Mouse (Mus musculus) CH12.LX (cell line): ENCODE results near the gene Mcts1. TPM values are rescaled to one million over a fixed set of nuclear protein-coding genes. Genes with fewer than 3 reads are reported as not detected.
A peak's percentile ranks its signal among the peaks of the same experiment; 100 is the strongest.

Source experiments
- DNase-seq: peaks from one replicate; pipeline ENCODE4 v3.0.0-alpha.2; 2013; ENCODE audit errors: extremely low read depth
- H3K27ac ChIP-seq: 2 replicates; pipeline ENCODE4 v1.5.1; 2012; ENCODE audit warnings: low read depth, mild to moderate bottlenecking, control low read depth, moderate library complexity; ENCODE audit not compliant: insufficient read depth
- H3K27me3 ChIP-seq: replicated peaks from 2 replicates; pipeline ENCODE3; 2012; ENCODE audit warnings: inconsistent platforms
- H3K36me3 ChIP-seq, 2 experiments: replicated peaks in 1 of 2; 2 replicates each; pipeline versions ENCODE3 to v1.6.1; 2012; ENCODE audit warnings: inconsistent platforms in 1 of 2, low read length in 1 of 2, mild to moderate bottlenecking in 1 of 2, mixed read lengths in 1 of 2, moderate library complexity in 1 of 2; ENCODE audit not compliant: control insufficient read depth in 1 of 2, insufficient read depth in 1 of 2
- H3K4me1 ChIP-seq, 2 experiments: 2 replicates each; pipeline ENCODE4 v1.6.1; 2012; ENCODE audit warnings: inconsistent platforms in 1 of 2, moderate library complexity in 1 of 2; ENCODE audit not compliant: insufficient read depth in 2 of 2, control insufficient read depth in 1 of 2
- H3K4me2 ChIP-seq: 2 replicates; pipeline ENCODE4 v1.6.1; 2012; ENCODE audit warnings: low read depth, mild to moderate bottlenecking, control low read depth; ENCODE audit not compliant: poor library complexity, insufficient read depth, severe bottlenecking
- H3K4me3 ChIP-seq, 3 experiments: fragments of 150-350 bp in 1 of 3; sonication (generic) in 1 of 3; replicated peaks in 1 of 3; 2 replicates each; pipeline versions ENCODE3 to v1.5.1; 2011 to 2012; ENCODE audit warnings: low read depth in 2 of 3, low read length in 2 of 3, mild to moderate bottlenecking in 2 of 3, moderate library complexity in 2 of 3, control low read depth in 1 of 3, improper control_type of control experiment in 1 of 3, inconsistent platforms in 1 of 3, mixed read lengths in 1 of 3; ENCODE audit not compliant: poor library complexity in 1 of 3
- H3K79me2 ChIP-seq: replicated peaks from 2 replicates; pipeline ENCODE4 v1.6.1; 2012; ENCODE audit warnings: mild to moderate bottlenecking, moderate library complexity; ENCODE audit not compliant: control insufficient read depth, poor library complexity, insufficient read depth, severe bottlenecking; ENCODE audit errors: extremely low read depth
- H3K9ac ChIP-seq: 2 replicates; pipeline ENCODE4 v1.6.1; 2012; ENCODE audit warnings: low read depth, mild to moderate bottlenecking, control low read depth, moderate library complexity; ENCODE audit not compliant: insufficient read depth
- H3K9me3 ChIP-seq: replicated peaks from 2 replicates; pipeline ENCODE3; 2012; ENCODE audit warnings: low read length, inconsistent platforms, mixed read lengths
- CHD1 ChIP-seq: IDR thresholded peaks from 2 replicates; pipeline ENCODE4 v1.6.1; 2012; ENCODE audit warnings: low read depth, low read length, improper control_type of control experiment, inconsistent platforms
- CTCF ChIP-seq, 2 experiments: IDR thresholded peaks in 1 of 2; conservative IDR thresholded peaks in 1 of 2; 2 replicates each; pipeline ENCODE4 v1.5.1; 2011 to 2012; ENCODE audit warnings: low read depth in 2 of 2, low read length in 2 of 2, improper control_type of control experiment in 1 of 2, inconsistent platforms in 1 of 2, mild to moderate bottlenecking in 1 of 2, moderate library complexity in 1 of 2
- E2F4 ChIP-seq: IDR thresholded peaks from 2 replicates; pipeline ENCODE4 v1.6.1; 2011; ENCODE audit warnings: low read depth, low read length, improper control_type of control experiment; ENCODE audit not compliant: insufficient replicate concordance
- ETS1 ChIP-seq: conservative IDR thresholded peaks from 2 replicates; pipeline ENCODE4 v1.6.1; 2012; ENCODE audit warnings: low read depth, mild to moderate bottlenecking, inconsistent platforms, low read length, improper control_type of control experiment, moderate library complexity
- KAT2A ChIP-seq: IDR thresholded peaks from 2 replicates; pipeline ENCODE4 v1.6.1; 2012; ENCODE audit warnings: low read length, improper control_type of control experiment, inconsistent platforms; ENCODE audit not compliant: insufficient replicate concordance
- MAX ChIP-seq: IDR thresholded peaks from 2 replicates; pipeline ENCODE4 v1.6.1; 2011; ENCODE audit warnings: low read length, improper control_type of control experiment
- PAX5 ChIP-seq: IDR thresholded peaks from 2 replicates; pipeline ENCODE4 v1.6.1; 2012; ENCODE audit warnings: low read length, inconsistent platforms, mixed read lengths
- RAD21 ChIP-seq: IDR thresholded peaks from 2 replicates; pipeline ENCODE4 v1.6.1; 2011; ENCODE audit warnings: low read depth, mild to moderate bottlenecking, low read length, improper control_type of control experiment, moderate library complexity
- RCOR1 ChIP-seq: conservative IDR thresholded peaks from 2 replicates; pipeline ENCODE4 v1.6.1; 2012; ENCODE audit warnings: low read depth, mild to moderate bottlenecking, inconsistent platforms, low read length, improper control_type of control experiment
- SMC3 ChIP-seq: IDR thresholded peaks from 2 replicates; pipeline ENCODE4 v1.6.1; 2011; ENCODE audit warnings: low read depth, low read length, improper control_type of control experiment
- TBP ChIP-seq: conservative IDR thresholded peaks from 2 replicates; pipeline ENCODE4 v1.6.1; 2011; ENCODE audit warnings: low read depth, low read length, improper control_type of control experiment
- UBTF ChIP-seq: IDR thresholded peaks from 2 replicates; pipeline ENCODE4 v1.6.1; 2012; ENCODE audit warnings: low read depth, mild to moderate bottlenecking, inconsistent platforms, low read length, improper control_type of control experiment, moderate library complexity
- ZC3H11A ChIP-seq: IDR thresholded peaks from 2 replicates; pipeline ENCODE4 v1.6.1; 2012; ENCODE audit warnings: low read depth, mild to moderate bottlenecking, inconsistent platforms, low read length, improper control_type of control experiment
- ZNF384 ChIP-seq: IDR thresholded peaks from 2 replicates; pipeline ENCODE4 v1.6.1; 2012; ENCODE audit warnings: low read depth, low read length, improper control_type of control experiment, inconsistent platforms
- dilution Hi-C: fragments of 300-500 bp; cut with MboI; formaldehyde crosslinking; loops from 2 replicates; pipeline ENCODE4 v1.14.3; 2020; ENCODE audit warnings: low sequenced_read_pairs; ENCODE audit not compliant: extremely low pct_unique_long_range_greater_than_20kb, extremely low pct_ligation_motif_present
- in situ Hi-C: fragments of 300-500 bp; cut with MboI; formaldehyde crosslinking; loops from 3 replicates; pipeline ENCODE4 v1.14.3; 2019; ENCODE audit warnings: low sequenced_read_pairs, low pct_ligation_motif_present, low pct_unique_long_range_greater_than_20kb, mixed read lengths
- polyA plus RNA-seq: library from polyadenylated mRNA; unstranded; fragments of >175 nt; gene quantifications from 2 replicates; pipeline ENCODE4 v1.2.1, GENCODE M21; 2012; ENCODE audit warnings: low read depth; ENCODE audit not compliant: insufficient read length
- total RNA-seq, 2 experiments: library from RNA; depleted of rRNA; stranded (reverse); fragments of 300-350 nt in 1 of 2; fragments of >200 nt in 1 of 2; gene quantifications; 2 replicates each; pipeline ENCODE4 v1.2.3; 2012 to 2014

Mcts1 gene
- total and polyA plus RNA-seq, 3 experiments = 48.5 to 183 (median 62.2) TPM

DNA sequence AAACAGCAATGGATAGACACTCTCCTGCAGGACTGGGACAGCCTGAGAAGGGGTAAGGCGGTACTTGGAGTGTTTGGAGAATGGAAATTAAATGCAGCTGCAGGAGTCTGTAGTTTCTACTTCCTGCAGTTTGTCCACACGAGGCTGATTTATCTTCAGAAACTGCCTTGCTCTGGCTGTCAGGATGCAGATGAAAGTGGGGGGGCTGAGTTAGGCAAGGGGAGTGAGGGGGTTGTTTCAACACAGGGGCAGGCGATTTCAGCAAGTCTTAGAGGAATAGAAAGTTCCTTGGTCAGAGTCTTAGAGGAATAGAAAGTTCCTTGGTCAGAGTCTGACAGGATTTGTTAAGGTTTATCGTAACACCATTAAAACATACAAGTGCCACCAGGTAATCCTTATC is 41.8 kb downstream of the Mcts1 start:
- Histone ChIP-seq H3K4me3 (no peak overlapping the region), H3K4me1 (no peaks in the 10 kb centered on the region), H3K79me2 (no peaks in the 10 kb centered on the region), H3K27ac (no peak overlapping the region), H3K36me3 (no peaks in the 10 kb centered on the region), H3K4me2 (no peak overlapping the region), H3K27me3 (no peaks in the 10 kb centered on the region), H3K9me3 (no peaks in the 10 kb centered on the region), H3K9ac (no peak overlapping the region)
- no peak for TF ChIP-seq SMC3
- TF ChIP-seq ETS1 = no peak
- no peak for TF ChIP-seq PAX5
- no peak for TF ChIP-seq CTCF (conservative IDR thresholded peaks at IDR 0.05 in 1 of 2, IDR thresholded peaks at IDR 0.05 in 1 of 2; ENCODE audit: low read depth in 2 of 2, low read length in 2 of 2)
- no peak for TF ChIP-seq MAX
- TF ChIP-seq UBTF = no peak
- no peak for TF ChIP-seq ZNF384
- in situ Hi-C loops (loop anchor here (10.0 kb wide), 1 partner anchor 137 kb away; no protein-coding TSS in a partner anchor), dilution Hi-C loops (no loop called here)
- DNase-seq = no peak

DNA sequence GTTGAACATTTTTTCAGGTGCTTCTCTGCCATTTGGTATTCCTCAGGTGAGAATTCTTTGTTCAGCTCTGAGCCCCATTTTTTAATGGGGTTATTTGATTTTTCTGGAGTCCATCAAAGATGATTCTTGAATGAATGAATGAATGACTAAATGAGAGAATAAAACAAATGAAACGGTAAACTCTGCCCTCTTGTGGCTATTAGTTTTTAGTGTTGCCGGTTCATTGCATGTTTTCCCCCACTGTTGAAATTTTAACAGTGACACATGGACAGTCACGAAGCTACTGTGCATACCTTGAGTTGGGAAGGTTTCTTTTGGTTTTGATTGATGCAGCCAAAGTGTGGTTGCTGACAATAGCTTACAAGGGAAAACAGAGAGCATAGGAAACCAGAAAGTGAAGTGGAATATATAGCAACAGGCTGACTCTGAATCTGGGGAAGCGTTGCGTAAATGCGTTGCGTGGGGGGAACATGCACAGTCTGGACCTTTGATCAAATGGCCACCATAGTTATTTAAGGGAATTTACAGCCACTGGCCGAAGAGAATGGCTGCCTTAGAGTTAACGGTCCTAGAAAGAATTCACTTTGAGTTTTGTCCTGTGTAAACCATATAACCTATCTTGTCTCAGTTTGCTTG is 50.1 kb downstream of the Mcts1 start:
- H3K27ac ChIP-seq = no peak overlapping the region
- no peaks in the 10 kb centered on the region for H3K9me3 ChIP-seq
- no peaks in the 10 kb centered on the region for H3K27me3 ChIP-seq
- dilution Hi-C loops (no loop called here), in situ Hi-C loops (no loop called here)
- no peaks in the 10 kb centered on the region for H3K79me2 ChIP-seq
- no peak for TF ChIP-seq CHD1
- no peak for TF ChIP-seq KAT2A
- no peak for TF ChIP-seq ZC3H11A
- no peak for TF ChIP-seq TBP
- TF ChIP-seq E2F4 = no peak
- peak; percentile 28 for TF ChIP-seq SMC3
- TF ChIP-seq RAD21 = peak; percentile 44
- TF ChIP-seq RCOR1 = no peak
- no peak for TF ChIP-seq ETS1
- peak in 1 of 2 experiments; percentile 56; a peak in 2 of 4 replicates for TF ChIP-seq CTCF (conservative IDR thresholded peaks at IDR 0.05 in 1 of 2, IDR thresholded peaks at IDR 0.05 in 1 of 2; ENCODE audit: low read depth in 2 of 2, low read length in 2 of 2)
- DNase-seq = no peak
- no peak overlapping the region for H3K4me3 ChIP-seq
- no peak overlapping the region for H3K9ac ChIP-seq
- H3K36me3 ChIP-seq = no peaks in the 10 kb centered on the region
- no peaks in the 10 kb centered on the region for H3K4me1 ChIP-seq
- H3K4me2 ChIP-seq = no peak overlapping the region
